Mouse (Mus musculus) lung, postnatal 0 days (tissue): ENCODE measurements around the gene Eid3. TPM values are rescaled to one million over a fixed set of nuclear protein-coding genes. Genes with fewer than 3 reads are reported as not detected.

ENCODE experiments used
- ATAC-seq: fragments of 200-750 bp; cut with Nextera tagmentation; 2 replicates; pipeline ENCODE4 v1.8.0; 2017; ENCODE audit warnings: moderate library complexity
- DNase-seq: peaks from one replicate; pipeline ENCODE4 v3.0.0-alpha.2; 2016; ENCODE audit warnings: low spot score
- H3K27ac ChIP-seq: fragments of 300-500 bp; sonication (generic); 2 replicates; pipeline ENCODE4 v1.5.1; 2014; ENCODE audit warnings: antibody characterized with exemption, mild to moderate bottlenecking, low read length, mixed read lengths
- H3K27me3 ChIP-seq: fragments of 300-500 bp; sonication (generic); replicated peaks from 2 replicates; pipeline ENCODE4 v1.6.1; 2014; ENCODE audit warnings: low read length, mixed read lengths; ENCODE audit not compliant: insufficient read depth
- H3K36me3 ChIP-seq: fragments of 300-500 bp; sonication (generic); 2 replicates; pipeline ENCODE4 v1.6.1; 2014; ENCODE audit warnings: low read length, mixed read lengths; ENCODE audit not compliant: insufficient read depth
- H3K4me1 ChIP-seq: fragments of 300-500 bp; sonication (generic); 2 replicates; pipeline ENCODE4 v1.6.1; 2014; ENCODE audit warnings: antibody characterized with exemption, low read depth, low read length, mixed read lengths; ENCODE audit not compliant: insufficient read depth
- H3K4me2 ChIP-seq: fragments of 300-500 bp; sonication (generic); replicated peaks from 2 replicates; pipeline ENCODE4 v1.6.1; 2014; ENCODE audit warnings: low read depth, mild to moderate bottlenecking, low read length, moderate library complexity, mixed read lengths
- H3K4me3 ChIP-seq: fragments of 300-500 bp; sonication (generic); 2 replicates; pipeline ENCODE4 v1.5.1; 2014; ENCODE audit warnings: low read depth, low read length
- H3K9ac ChIP-seq: fragments of 300-500 bp; sonication (generic); replicated peaks from 2 replicates; pipeline ENCODE4 v1.6.1; 2014; ENCODE audit warnings: low read depth, mild to moderate bottlenecking
- H3K9me3 ChIP-seq: fragments of 300-500 bp; sonication (generic); 2 replicates; pipeline ENCODE4 v1.6.1; 2016; ENCODE audit warnings: low read length, mixed read lengths
- CTCF ChIP-seq: IDR thresholded peaks from 2 replicates; pipeline ENCODE4 v1.5.1; 2016; ENCODE audit warnings: antibody characterized with exemption, mild to moderate bottlenecking
- EP300 ChIP-seq: IDR thresholded peaks from 2 replicates; pipeline ENCODE4 v1.6.1; 2016; ENCODE audit warnings: antibody characterized with exemption, mild to moderate bottlenecking, control low read depth
- WGBS: fragments of 180-500 bp; shearing (Covaris S2); extraction: QIAGEN DNeasy Blood & Tissue Kit; methylation state at CpG from one replicate; pipeline ENCODE4 v1.1.7; 2014; 5-methylcytosine and 5-hydroxymethylcytosine counted together
- polyA plus RNA-seq: library from polyadenylated mRNA; unstranded; fragments of >200 nt; fragmentation: Nextera tagmentation; extraction: Ambion mirVana; gene quantifications from 2 replicates; pipeline ENCODE4 v1.2.1, GENCODE M21; 2015

Eid3 gene
- polyA plus RNA-seq, 1 experiment from 2014 or later, result not detected

DNA sequence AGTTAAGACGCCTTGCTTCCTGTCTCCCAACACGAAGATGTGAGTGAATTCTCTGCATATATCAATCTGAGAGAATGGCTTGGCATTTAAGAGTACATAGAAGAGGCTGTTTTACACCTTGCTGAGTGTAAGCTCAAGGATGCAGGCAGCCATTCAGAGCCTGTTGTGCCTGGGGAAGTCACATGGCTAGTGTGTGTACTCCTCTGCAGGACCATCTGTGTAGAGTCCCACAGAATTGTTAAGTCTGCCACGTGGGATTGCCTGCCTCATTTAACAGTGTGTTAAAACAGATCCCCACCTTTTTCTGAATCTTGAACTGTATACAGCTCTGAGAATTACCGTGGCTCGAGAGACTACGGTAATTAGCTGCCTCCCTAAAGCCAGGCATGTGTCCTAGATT lies 39.9 kb upstream of the Eid3 start:
- no peaks in the 10 kb centered on the region for H3K4me1 ChIP-seq
- H3K27ac ChIP-seq, result no peak overlapping the region
- H3K27me3 ChIP-seq, result no peaks in the 10 kb centered on the region
- ATAC-seq (no peak), DNase-seq (no peak)
- H3K4me3 ChIP-seq, result no peak overlapping the region
- no peak for TF ChIP-seq EP300
- no peak for TF ChIP-seq CTCF
- H3K9me3 ChIP-seq, result no peaks in the 10 kb centered on the region
- H3K36me3 ChIP-seq, result no peaks in the 10 kb centered on the region
- H3K4me2 ChIP-seq, result no peak overlapping the region
- no peak overlapping the region for H3K9ac ChIP-seq
- 49% methylated on average over 6 of the region's 6 CpGs for WGBS

GRCm38 (mm10) chr10:82833926-82834325 lies 32.5 kb upstream of the Eid3 start, which contains the start of gene Txnrd1:
Gene Txnrd1, plus strand, starts transcription at chr10:82833951.
- WGBS, result 38% methylated on average over 9 of the region's 9 CpGs
- H3K36me3 ChIP-seq, result no peaks in the 10 kb centered on the region
- H3K4me1 ChIP-seq, result no peaks in the 10 kb centered on the region
- ATAC-seq (no peak), DNase-seq (peak; percentile 9)
- H3K4me3 ChIP-seq, result no peak within 1 kb of the TSS
- H3K9me3 ChIP-seq, result no peaks in the 10 kb centered on the region
- TF ChIP-seq CTCF, result no peak
- no peak for TF ChIP-seq EP300
- no peak within 1 kb of the TSS for H3K4me2 ChIP-seq
- no peaks in the 10 kb centered on the region for H3K27me3 ChIP-seq
- no peak within 1 kb of the TSS for H3K27ac ChIP-seq
- no peak within 1 kb of the TSS for H3K9ac ChIP-seq

DNA sequence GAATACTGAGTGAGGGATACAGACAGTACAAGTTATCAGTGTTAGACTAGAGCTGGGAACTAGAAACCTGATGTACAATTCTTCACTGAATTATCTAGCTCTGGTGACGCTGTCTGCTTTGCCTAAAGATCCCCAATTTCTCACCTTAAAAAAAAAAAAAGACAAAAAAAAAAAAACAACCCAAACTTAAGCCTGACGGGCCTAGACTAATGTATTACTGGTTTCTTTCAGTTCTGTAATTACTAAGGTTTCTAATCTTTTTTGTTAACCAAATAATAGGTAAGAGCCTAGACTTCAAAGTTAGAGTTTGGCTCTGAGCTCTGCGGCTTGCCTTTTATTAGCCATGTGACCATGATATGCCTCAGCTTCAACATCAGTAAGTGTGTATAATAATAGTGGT lies 30.5 kb upstream of the Eid3 start:
- no peak for ATAC-seq
- Histone ChIP-seq H3K4me2 (no peak overlapping the region), H3K27me3 (no peaks in the 10 kb centered on the region), H3K36me3 (no peaks in the 10 kb centered on the region), H3K27ac (no peak overlapping the region), H3K4me1 (no peaks in the 10 kb centered on the region), H3K4me3 (no peak overlapping the region), H3K9ac (no peak overlapping the region), H3K9me3 (no peaks in the 10 kb centered on the region)
- DNase-seq, result no peak
- WGBS, result 59% methylated on average over 3 of the region's 3 CpGs
- TF ChIP-seq EP300, result no peak
- TF ChIP-seq CTCF, result no peak

- Histone ChIP-seq H3K27me3 (no peaks in the 10 kb centered on the region), H3K4me1 (no peaks in the 10 kb centered on the region), H3K9me3 (no peaks in the 10 kb centered on the region), H3K27ac (no peak overlapping the region), H3K4me2 (no peak overlapping the region), H3K36me3 (no peaks in the 10 kb centered on the region), H3K4me3 (no peak overlapping the region), H3K9ac (no peak overlapping the region)
- WGBS, result 84% methylated on average over 7 of the region's 7 CpGs
- no peak for DNase-seq
- TF ChIP-seq EP300 (no peak), CTCF (no peak)
- no peak for ATAC-seq
Observed at GRCm38 (mm10) chr10:82838390-82838789, 28.0 kb upstream of the Eid3 start.

DNA sequence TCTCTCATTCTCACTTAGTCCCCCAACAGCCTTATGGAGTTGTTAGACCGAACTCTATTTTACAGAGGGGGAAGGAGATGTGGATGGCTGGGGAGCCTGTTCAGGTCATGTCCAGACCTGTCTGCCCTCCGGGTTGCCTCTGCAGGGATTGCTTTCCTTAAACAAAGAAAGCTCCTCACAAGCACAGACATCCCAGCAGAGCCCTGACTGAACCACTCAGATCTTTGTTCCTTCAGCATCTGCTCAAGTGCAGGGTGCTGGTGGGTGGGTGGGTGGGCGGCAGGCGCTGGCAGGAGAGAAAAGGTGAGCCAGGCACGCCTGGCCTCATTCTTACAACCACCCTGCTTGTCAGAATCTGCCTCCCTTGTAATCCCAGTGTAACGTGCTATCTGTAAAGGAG lies 22.3 kb upstream of the Eid3 start:
- no peaks in the 10 kb centered on the region for H3K36me3 ChIP-seq
- no peak overlapping the region for H3K4me2 ChIP-seq
- H3K4me3 ChIP-seq, result no peak overlapping the region
- H3K9ac ChIP-seq, result no peak overlapping the region
- 63% methylated on average over 6 of the region's 6 CpGs for WGBS
- H3K27me3 ChIP-seq, result no peaks in the 10 kb centered on the region
- DNase-seq (no peak), ATAC-seq (no peak)
- H3K9me3 ChIP-seq, result no peaks in the 10 kb centered on the region
- H3K4me1 ChIP-seq, result no peaks in the 10 kb centered on the region
- TF ChIP-seq CTCF (no peak), EP300 (no peak)
- H3K27ac ChIP-seq, result no peak overlapping the region

GRCm38 (mm10) chr10:82844731-82845130 lies 21.7 kb upstream of the Eid3 start:
- H3K4me1 ChIP-seq, result no peaks in the 10 kb centered on the region
- WGBS, result 68% methylated on average over 6 of the region's 8 CpGs
- no peaks in the 10 kb centered on the region for H3K9me3 ChIP-seq
- H3K4me3 ChIP-seq, result no peak overlapping the region
- no peaks in the 10 kb centered on the region for H3K36me3 ChIP-seq
- H3K27ac ChIP-seq, result no peak overlapping the region
- ATAC-seq (no peak), DNase-seq (no peak)
- H3K9ac ChIP-seq, result no peak overlapping the region
- TF ChIP-seq CTCF (no peak), EP300 (no peak)
- no peak overlapping the region for H3K4me2 ChIP-seq
- H3K27me3 ChIP-seq, result no peaks in the 10 kb centered on the region
